ENCODE assay signal across 25 mouse cellular contexts in the genomic region with DNA sequence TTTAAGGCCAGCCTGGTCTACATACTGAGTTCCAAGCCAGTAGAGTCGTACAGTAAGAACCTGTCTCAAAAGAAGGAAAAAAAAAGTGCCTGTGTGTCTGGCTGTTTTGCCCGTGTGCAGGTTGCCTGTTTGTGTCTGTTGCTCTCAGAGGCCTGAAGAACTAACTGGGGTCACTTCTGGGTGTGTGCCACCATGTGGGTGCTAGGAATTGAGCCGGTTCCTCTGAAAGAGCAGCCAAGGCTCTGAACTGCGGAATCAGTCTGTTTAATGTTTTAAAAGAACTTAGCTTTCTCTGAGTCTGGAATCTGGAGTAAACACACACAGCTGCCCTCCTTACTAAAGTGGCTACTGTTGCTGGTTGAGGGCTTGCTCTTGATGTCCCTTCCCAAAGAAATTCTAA. TPM values are rescaled to one million over a fixed set of nuclear protein-coding genes. Genes with fewer than 3 reads are reported as not detected.
DNase-seq lines count a peak whose midpoint lies in the region; ATAC-seq lines count a peak whose summit lies in the region.
"Had no signal": no experiment of that assay in that cellular context is flagged by ENCODE, and none has a peak within 500 bp of the region (broad histone marks: within the 10 kb centered on the region; RNA-seq: fewer than 3 reads in every experiment).

No protein-coding gene starts in this region.

- no peak for ATAC-seq in forebrain, embryonic 11.5 days (replicated peaks; ENCODE audit: low FRiP score)
- ATAC-seq in forebrain, embryonic 12.5 days (ENCODE audit: low FRiP score), result no peak
- ATAC-seq in kidney, embryonic 15.5 days (replicated peaks; ENCODE audit: low FRiP score), result no peak
- ATAC-seq in hindbrain, embryonic 16.5 days, result no peak
- ATAC-seq: activated CD4-positive, CD25-positive, alpha-beta regulatory T cell, adult 4 months; forebrain, embryonic 15.5 days; hindbrain, postnatal 0 days had no signal

- no peaks in the 10 kb centered on the region for H3K36me3 ChIP-seq in forebrain, embryonic 11.5 days (ENCODE audit: control insufficient read depth, insufficient read depth, low read length)
- no peaks in the 10 kb centered on the region for H3K36me3 ChIP-seq in forebrain, embryonic 12.5 days (replicated peaks)
- no peaks in the 10 kb centered on the region for H3K36me3 ChIP-seq in kidney, embryonic 15.5 days
- H3K36me3 ChIP-seq in hindbrain, embryonic 16.5 days (ENCODE audit: control insufficient read depth, insufficient read depth, low read length), result no peaks in the 10 kb centered on the region
- H3K36me3 ChIP-seq: forebrain, embryonic 10.5 days; forebrain, embryonic 15.5 days; heart, embryonic 12.5 days; heart, embryonic 15.5 days; hindbrain, embryonic 10.5 days; hindbrain, embryonic 13.5 days had no signal

- 83% methylated on average over 4 of the region's 4 CpGs for WGBS in forebrain, embryonic 11.5 days
- 82% methylated on average over 4 of the region's 4 CpGs for WGBS in forebrain, embryonic 12.5 days
- 83% methylated on average over 4 of the region's 4 CpGs for WGBS in kidney, embryonic 15.5 days
- WGBS in hindbrain, embryonic 16.5 days, result 79% methylated on average over 4 of the region's 4 CpGs

- peak; percentile 35 for DNase-seq in forebrain, embryonic 11.5 days (ENCODE audit: low spot score)
- peak; percentile 23 to 28 for DNase-seq in kidney, adult 8-10 months
- DNase-seq in kidney, postnatal 10 days, result no peak
- peak; percentile 37 to 56 for DNase-seq in kidney, postnatal 25 days
- no peak for DNase-seq in left cerebral cortex, postnatal 10 days (ENCODE audit: extremely low spot score in 1 of 2, low spot score in 2 of 2)
- DNase-seq: adrenal gland, adult 8-10 months; adrenal gland, postnatal 25 days; cerebellum, adult 18-20 months; cerebellum, adult 9-10 months; cerebellum, postnatal 14 days; gastrocnemius, postnatal 25 days; heart, adult 18-20 months; heart, postnatal 10 days; heart, postnatal 36 days had no signal

- no peak overlapping the region for H3K4me3 ChIP-seq in forebrain, embryonic 11.5 days (ENCODE audit: low read depth, low read length)
- H3K4me3 ChIP-seq in forebrain, embryonic 12.5 days (replicated peaks), result no peak overlapping the region
- no peak overlapping the region for H3K4me3 ChIP-seq in kidney, embryonic 15.5 days (replicated peaks)
- no peak overlapping the region for H3K4me3 ChIP-seq in hindbrain, embryonic 16.5 days (ENCODE audit: low read length)
- H3K4me3 ChIP-seq: forebrain, embryonic 10.5 days; forebrain, embryonic 15.5 days; heart, embryonic 12.5 days; heart, embryonic 15.5 days; hindbrain, embryonic 10.5 days; hindbrain, embryonic 13.5 days had no signal

- H3K27ac ChIP-seq in forebrain, embryonic 11.5 days (ENCODE audit: low read depth, low read length), result no peak overlapping the region
- H3K27ac ChIP-seq in forebrain, embryonic 12.5 days, result no peak overlapping the region
- no peak overlapping the region for H3K27ac ChIP-seq in kidney, embryonic 15.5 days
- H3K27ac ChIP-seq in hindbrain, embryonic 16.5 days (ENCODE audit: low read depth, low read length), result no peak overlapping the region
- H3K27ac ChIP-seq: forebrain, embryonic 10.5 days; forebrain, embryonic 15.5 days; heart, embryonic 15.5 days; hindbrain, embryonic 10.5 days; hindbrain, embryonic 13.5 days; hindbrain, postnatal 0 days had no signal

- H3K9ac ChIP-seq in forebrain, embryonic 11.5 days (ENCODE audit: low read length), result no peak overlapping the region
- H3K9ac ChIP-seq in forebrain, embryonic 12.5 days, result no peak overlapping the region
- no peak overlapping the region for H3K9ac ChIP-seq in kidney, embryonic 15.5 days
- H3K9ac ChIP-seq in hindbrain, embryonic 16.5 days (ENCODE audit: low read depth, low read length), result no peak overlapping the region
- H3K9ac ChIP-seq: forebrain, embryonic 15.5 days; heart, embryonic 12.5 days; heart, embryonic 15.5 days; hindbrain, embryonic 13.5 days had no signal

- intact Hi-C loops in left cerebral cortex, postnatal 10 days (cut with DNase I), result no loop called here

- H3K4me1 ChIP-seq in forebrain, embryonic 11.5 days (replicated peaks; ENCODE audit: control insufficient read depth, insufficient read depth, low read length), result no peaks in the 10 kb centered on the region
- no peaks in the 10 kb centered on the region for H3K4me1 ChIP-seq in forebrain, embryonic 12.5 days
- no peaks in the 10 kb centered on the region for H3K4me1 ChIP-seq in kidney, embryonic 15.5 days
- H3K4me1 ChIP-seq in hindbrain, embryonic 16.5 days (ENCODE audit: control insufficient read depth, insufficient read depth, low read depth, low read length), result no peaks in the 10 kb centered on the region
- H3K4me1 ChIP-seq: forebrain, embryonic 10.5 days; forebrain, embryonic 15.5 days; heart, embryonic 12.5 days; heart, embryonic 15.5 days; hindbrain, embryonic 10.5 days; hindbrain, embryonic 13.5 days had no signal

- no peaks in the 10 kb centered on the region for H3K9me3 ChIP-seq in forebrain, embryonic 11.5 days (ENCODE audit: control insufficient read depth, low read length)
- H3K9me3 ChIP-seq in forebrain, embryonic 12.5 days, result no peaks in the 10 kb centered on the region
- no peaks in the 10 kb centered on the region for H3K9me3 ChIP-seq in kidney, embryonic 15.5 days (replicated peaks)
- no peaks in the 10 kb centered on the region for H3K9me3 ChIP-seq in hindbrain, embryonic 16.5 days (ENCODE audit: control insufficient read depth, low read length)
- H3K9me3 ChIP-seq: forebrain, embryonic 10.5 days; forebrain, embryonic 15.5 days; heart, embryonic 12.5 days; heart, embryonic 15.5 days; hindbrain, embryonic 10.5 days; hindbrain, embryonic 13.5 days had no signal

- H3K27me3 ChIP-seq in forebrain, embryonic 11.5 days (ENCODE audit: control insufficient read depth, insufficient read depth, low read length), result no peaks in the 10 kb centered on the region
- H3K27me3 ChIP-seq in forebrain, embryonic 12.5 days, result no peaks in the 10 kb centered on the region
- H3K27me3 ChIP-seq in kidney, embryonic 15.5 days, result no peaks in the 10 kb centered on the region
- no peaks in the 10 kb centered on the region for H3K27me3 ChIP-seq in hindbrain, embryonic 16.5 days (replicated peaks; ENCODE audit: control insufficient read depth, insufficient read depth, low read length)
- H3K27me3 ChIP-seq: forebrain, embryonic 15.5 days; heart, embryonic 12.5 days; heart, embryonic 15.5 days; hindbrain, embryonic 13.5 days had no signal

- no peak overlapping the region for H3K4me2 ChIP-seq in forebrain, embryonic 11.5 days (ENCODE audit: low read depth, low read length, severe bottlenecking)
- H3K4me2 ChIP-seq in forebrain, embryonic 12.5 days, result no peak overlapping the region
- H3K4me2 ChIP-seq in kidney, embryonic 15.5 days, result no peak overlapping the region
- H3K4me2 ChIP-seq in hindbrain, embryonic 16.5 days (ENCODE audit: low read length), result no peak overlapping the region
- H3K4me2 ChIP-seq: forebrain, embryonic 15.5 days; heart, embryonic 12.5 days; heart, embryonic 15.5 days; hindbrain, embryonic 13.5 days had no signal

RNA-seq across cellular contexts. Expression of a gene that starts 11.8 kb away (rescaled TPM):
- 122 and 131 TPM in 2 replicates for polyA plus RNA-seq in forebrain, embryonic 11.5 days (2014; fragmentation: Nextera tagmentation; extraction: Ambion mirVana)
- polyA plus RNA-seq in forebrain, embryonic 12.5 days (2016; fragmentation: Nextera tagmentation; extraction: Ambion mirVana), result 134 and 141 TPM in 2 replicates
- polyA plus RNA-seq in kidney, embryonic 15.5 days (2015; fragmentation: Nextera tagmentation; extraction: Ambion mirVana), result 93.3 and 101 TPM in 2 replicates
- 100 to 1,000 TPM; 107 to 113 TPM for total RNA-seq in left cerebral cortex, postnatal 10 days (2021)
- polyA plus RNA-seq in hindbrain, embryonic 16.5 days (2015; fragmentation: Nextera tagmentation; extraction: Ambion mirVana), result 79.1 and 94.1 TPM in 2 replicates

Comparison
In these comparisons a context has a peak if more than half of its experiments do, and no peak if none do; other contexts are left out.
1. DNase-seq: peak in forebrain, embryonic 11.5 days (single experiment), kidney, adult 8-10 months (2 of 2) and kidney, postnatal 25 days (2 of 2); none in kidney, postnatal 10 days (single experiment) and left cerebral cortex, postnatal 10 days (0 of 2).